Mouse (Mus musculus) midbrain, postnatal 0 days (tissue): ENCODE data around the gene Lcor. TPM values are rescaled to one million over a fixed set of nuclear protein-coding genes. Genes with fewer than 3 reads are reported as not detected.

Experiments used
- ATAC-seq: fragments of 200-750 bp; cut with Nextera tagmentation; 2 replicates; pipeline ENCODE4 v1.8.0; 2017; ENCODE audit warnings: moderate number of reproducible peaks, mild to moderate bottlenecking, moderate TSS enrichment, moderate library complexity; ENCODE audit not compliant: low FRiP score
- DNase-seq: peaks from one replicate; pipeline ENCODE4 v3.0.0-alpha.2; 2015; ENCODE audit warnings: low spot score
- H3K27ac ChIP-seq: fragments of 300-500 bp; sonication (generic); 2 replicates; pipeline ENCODE4 v1.5.1; 2014; ENCODE audit warnings: low read depth, mild to moderate bottlenecking, low read length, mixed read lengths
- H3K27me3 ChIP-seq: fragments of 300-500 bp; sonication (generic); 2 replicates; pipeline ENCODE4 v1.6.1; 2014; ENCODE audit warnings: low read length, control low read depth, mixed read lengths; ENCODE audit not compliant: insufficient read depth
- H3K36me3 ChIP-seq: fragments of 300-500 bp; sonication (generic); 2 replicates; pipeline ENCODE4 v1.6.1; 2014; ENCODE audit warnings: low read length, control low read depth, mixed read lengths; ENCODE audit not compliant: insufficient read depth
- H3K4me1 ChIP-seq: fragments of 300-500 bp; sonication (generic); 2 replicates; pipeline ENCODE4 v1.6.1; 2014; ENCODE audit warnings: mild to moderate bottlenecking, control low read depth, antibody characterized with exemption, low read length, mixed read lengths; ENCODE audit not compliant: insufficient read depth
- H3K4me2 ChIP-seq: fragments of 300-500 bp; sonication (generic); 2 replicates; pipeline ENCODE4 v1.6.1; 2014; ENCODE audit warnings: low read depth, mild to moderate bottlenecking, low read length, mixed read lengths; ENCODE audit not compliant: poor library complexity, severe bottlenecking
- H3K4me3 ChIP-seq: fragments of 300-500 bp; sonication (generic); 2 replicates; pipeline ENCODE4 v1.5.1; 2014; ENCODE audit warnings: low read depth, mild to moderate bottlenecking, low read length, moderate library complexity
- H3K9ac ChIP-seq: fragments of 300-500 bp; sonication (generic); replicated peaks from 2 replicates; pipeline ENCODE4 v1.6.1; 2014; ENCODE audit warnings: mild to moderate bottlenecking, low read length, moderate library complexity, mixed read lengths; ENCODE audit not compliant: poor library complexity, severe bottlenecking
- H3K9me3 ChIP-seq: fragments of 300-500 bp; sonication (generic); 2 replicates; pipeline ENCODE4 v1.6.1; 2016; ENCODE audit warnings: low read length, control low read depth
- CTCF ChIP-seq: IDR thresholded peaks from 2 replicates; pipeline ENCODE4 v1.5.1; 2016; ENCODE audit warnings: antibody characterized with exemption, mild to moderate bottlenecking
- WGBS: fragments of 180-500 bp; shearing (Covaris S2); extraction: QIAGEN DNeasy Blood & Tissue Kit; methylation state at CpG from one replicate; pipeline ENCODE4 v1.1.7; 2014; 5-methylcytosine and 5-hydroxymethylcytosine counted together
- polyA plus RNA-seq: library from polyadenylated mRNA; unstranded; fragments of >200 nt; fragmentation: Nextera tagmentation; extraction: Ambion mirVana; gene quantifications from 2 replicates; pipeline ENCODE4 v1.2.1, GENCODE M21; 2015
- total RNA-seq: library from RNA; depleted of rRNA; stranded (reverse); fragments of >200 nt; gene quantifications from 2 replicates; pipeline ENCODE4 v1.2.3, GENCODE M21; 2014

Lcor gene
- total and polyA plus RNA-seq, 2 experiments from 2014 or later: 13.4 to 15.9 TPM

DNA sequence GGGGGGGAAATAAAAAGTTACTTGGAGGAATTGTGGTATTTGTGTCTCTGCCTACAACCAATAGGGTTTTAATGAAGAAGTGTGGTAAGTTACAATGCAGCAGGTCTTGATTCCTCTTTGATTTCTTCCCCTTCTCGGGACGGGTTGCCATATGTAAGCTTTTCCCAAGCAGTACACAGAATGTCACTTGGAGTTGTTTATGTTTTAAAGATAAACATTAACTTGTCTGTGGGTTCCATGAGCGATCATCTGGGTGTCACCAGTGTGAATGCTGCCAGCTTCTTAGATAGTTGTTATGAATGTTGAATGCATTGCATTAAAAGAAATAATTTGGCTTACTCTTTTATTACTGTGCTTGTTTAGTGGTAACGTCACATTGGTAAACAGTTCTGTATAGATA lies 75.1 kb downstream of the Lcor start:
- H3K27ac ChIP-seq: no peak overlapping the region
- H3K4me3 ChIP-seq: no peak overlapping the region
- 91% methylated on average over 4 of the region's 4 CpGs for WGBS
- H3K4me1 ChIP-seq: 0 out of 2 replicates have a peak, but pooled peaks cover 3% of the 10 kb centered on the region
- H3K9me3 ChIP-seq: no peaks in the 10 kb centered on the region
- H3K4me2 ChIP-seq: no peak overlapping the region
- ATAC-seq (no peak), DNase-seq (no peak)
- no peak for TF ChIP-seq CTCF
- H3K27me3 ChIP-seq: no peaks in the 10 kb centered on the region
- peaks cover 10% of the 10 kb centered on the region; the same call in 1 of the 2 replicates for H3K36me3 ChIP-seq
- no peak overlapping the region for H3K9ac ChIP-seq

DNA sequence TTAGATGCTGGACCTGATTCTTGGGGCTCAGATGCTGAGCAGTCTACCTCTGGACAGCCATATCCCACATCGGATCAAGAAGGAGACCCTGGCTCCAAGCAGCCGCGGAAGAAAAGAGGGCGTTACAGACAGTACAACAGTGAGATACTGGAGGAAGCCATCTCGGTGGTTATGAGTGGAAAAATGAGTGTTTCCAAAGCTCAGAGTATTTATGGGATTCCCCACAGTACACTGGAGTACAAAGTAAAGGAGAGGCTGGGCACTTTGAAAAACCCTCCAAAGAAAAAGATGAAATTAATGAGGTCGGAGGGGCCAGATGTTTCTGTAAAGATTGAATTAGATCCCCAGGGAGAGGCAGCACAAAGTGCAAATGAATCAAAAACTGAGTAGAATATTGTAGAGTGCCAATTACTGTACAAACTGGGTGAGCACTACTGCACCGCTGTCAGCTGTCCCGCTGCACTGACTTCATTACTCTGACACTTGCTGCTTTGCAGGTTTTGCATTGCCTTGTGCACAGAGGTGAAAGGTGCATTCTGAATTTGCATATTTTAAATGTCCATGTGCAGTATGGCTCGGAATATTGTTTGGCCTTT lies 76.6 kb downstream of the Lcor start:
- Histone ChIP-seq H3K4me1 (0 out of 2 replicates have a peak, but pooled peaks cover 3% of the 10 kb centered on the region), H3K9me3 (no peaks in the 10 kb centered on the region), H3K4me2 (no peak overlapping the region), H3K27me3 (no peaks in the 10 kb centered on the region), H3K36me3 (peaks cover 10% of the 10 kb centered on the region; the same call in 1 of the 2 replicates), H3K9ac (no peak overlapping the region), H3K27ac (no peak overlapping the region), H3K4me3 (no peak overlapping the region)
- WGBS: 71% methylated on average over 9 of the region's 9 CpGs
- ATAC-seq (0 out of 2 replicates have a peak, but pooled peaks have one; percentile 44), DNase-seq (peak; percentile 31)
- TF ChIP-seq CTCF: no peak

DNA sequence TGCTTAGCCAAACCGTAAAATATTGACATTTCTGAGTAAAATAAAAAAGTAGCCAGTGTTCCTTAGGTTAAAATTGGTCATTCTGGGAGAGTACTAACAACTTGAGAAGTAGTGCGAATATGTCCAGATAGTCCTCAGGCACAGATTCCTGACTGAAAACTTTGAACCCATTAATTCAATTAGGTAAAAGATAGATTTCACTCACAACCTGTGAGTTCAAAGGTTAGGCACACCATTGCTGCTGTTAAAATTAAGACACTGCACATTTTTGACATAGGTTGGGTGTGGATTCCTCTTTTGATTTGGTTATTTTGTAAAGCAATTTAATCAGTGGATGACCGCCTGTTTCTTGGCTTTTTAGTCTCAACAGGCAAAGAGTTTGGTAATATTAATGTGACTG lies 78.4 kb downstream of the Lcor start:
- Histone ChIP-seq H3K4me2 (no peak overlapping the region), H3K4me3 (no peak overlapping the region), H3K4me1 (0 out of 2 replicates have a peak, but pooled peaks cover 3% of the 10 kb centered on the region), H3K27me3 (no peaks in the 10 kb centered on the region), H3K9ac (no peak overlapping the region), H3K27ac (no peak overlapping the region), H3K9me3 (no peaks in the 10 kb centered on the region), H3K36me3 (peaks cover 10% of the 10 kb centered on the region; the same call in 1 of the 2 replicates)
- ATAC-seq: no peak
- no peak for DNase-seq
- 86% methylated on average over 3 of the region's 3 CpGs for WGBS
- TF ChIP-seq CTCF: no peak

DNA sequence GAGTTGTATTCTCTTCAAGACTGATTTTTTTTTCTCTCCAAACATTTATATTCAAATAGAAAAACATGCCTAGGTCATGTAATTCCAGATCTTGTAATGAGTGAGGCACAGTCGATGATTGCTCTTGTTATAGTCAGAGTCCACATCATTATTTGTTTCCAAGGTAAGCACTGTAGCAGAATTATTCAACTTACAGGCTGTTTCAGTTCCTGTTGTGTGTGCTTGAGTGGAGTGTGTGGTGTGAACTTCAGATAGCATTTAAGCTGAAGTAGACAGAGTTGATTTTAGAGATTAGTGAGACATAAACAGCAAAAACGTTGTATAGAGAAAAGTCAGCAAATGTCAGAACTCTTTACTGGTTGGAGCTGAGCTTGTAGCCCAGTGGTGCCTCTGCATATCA lies 86.4 kb downstream of the Lcor start:
- Histone ChIP-seq H3K4me3 (no peak overlapping the region), H3K36me3 (no peaks in the 10 kb centered on the region), H3K4me1 (no peaks in the 10 kb centered on the region), H3K27ac (no peak overlapping the region), H3K9me3 (no peaks in the 10 kb centered on the region), H3K27me3 (no peaks in the 10 kb centered on the region), H3K4me2 (no peak overlapping the region), H3K9ac (no peak overlapping the region)
- DNase-seq (no peak), ATAC-seq (no peak)
- TF ChIP-seq CTCF: no peak
- 72% methylated on average over 2 of the region's 2 CpGs for WGBS

DNA sequence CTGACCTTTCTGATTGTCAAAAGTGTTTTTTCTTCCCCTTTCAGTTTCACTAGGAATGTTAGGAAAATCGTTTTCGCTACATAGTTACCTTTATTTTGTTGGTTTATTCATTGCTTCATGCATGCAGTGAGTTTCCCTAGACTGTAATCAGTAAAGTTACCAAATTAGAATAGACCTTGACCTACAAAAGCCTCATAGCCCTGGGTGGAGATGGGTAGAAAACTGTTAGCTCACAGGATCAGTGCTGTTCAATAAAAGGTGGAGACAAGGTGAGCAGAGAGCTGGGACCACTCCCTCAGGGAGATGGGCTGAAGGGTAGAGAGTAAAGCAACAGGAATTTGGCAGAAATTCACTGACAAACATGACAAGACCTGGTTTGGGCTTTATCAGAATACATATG lies 91.3 kb downstream of the Lcor start:
- ATAC-seq (no peak), DNase-seq (no peak)
- Histone ChIP-seq H3K4me2 (no peak overlapping the region), H3K27ac (no peak overlapping the region), H3K9ac (no peak overlapping the region), H3K4me1 (no peaks in the 10 kb centered on the region), H3K4me3 (no peak overlapping the region), H3K36me3 (no peaks in the 10 kb centered on the region), H3K27me3 (no peaks in the 10 kb centered on the region), H3K9me3 (no peaks in the 10 kb centered on the region)
- TF ChIP-seq CTCF: no peak
- 94% methylated on average over 2 of the region's 2 CpGs for WGBS

DNA sequence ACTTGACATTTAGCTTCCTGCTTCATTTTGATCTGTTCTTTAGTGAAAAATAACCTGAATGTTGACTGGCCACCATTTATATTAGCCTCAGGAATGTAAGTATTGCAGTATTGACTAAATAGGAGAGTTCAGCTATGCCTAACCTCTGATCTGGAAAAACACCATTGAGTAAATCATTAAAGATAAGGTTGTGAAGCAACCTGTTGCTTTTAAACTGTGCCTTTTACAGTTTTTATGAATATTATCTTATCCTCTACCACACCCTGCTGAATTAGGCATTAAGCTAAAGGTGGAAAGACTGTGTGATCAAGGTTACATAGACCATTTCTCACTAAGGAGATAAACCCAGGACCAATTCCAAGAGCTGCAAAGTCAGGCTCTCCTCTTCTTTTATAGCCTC lies 95.1 kb downstream of the Lcor start:
- DNase-seq (no peak), ATAC-seq (no peak)
- H3K27ac ChIP-seq: no peak overlapping the region
- no peak overlapping the region for H3K4me3 ChIP-seq
- H3K4me1 ChIP-seq: no peaks in the 10 kb centered on the region
- no peak for TF ChIP-seq CTCF
- H3K27me3 ChIP-seq: no peaks in the 10 kb centered on the region
- H3K9ac ChIP-seq: no peak overlapping the region
- no peak overlapping the region for H3K4me2 ChIP-seq
- peaks cover 11% of the 10 kb centered on the region for H3K36me3 ChIP-seq
- H3K9me3 ChIP-seq: no peaks in the 10 kb centered on the region
